Mouse (Mus musculus) stomach, embryonic 16.5 days (tissue): ENCODE data around the gene Apoc1. TPM values are rescaled to one million over a fixed set of nuclear protein-coding genes. Genes with fewer than 3 reads are reported as not detected.

Experiments
- ATAC-seq: fragments of 200-750 bp; cut with Nextera tagmentation; 2 replicates; pipeline ENCODE4 v1.8.0; 2017; ENCODE audit warnings: moderate number of reproducible peaks, moderate TSS enrichment; ENCODE audit not compliant: insufficient read depth, low FRiP score
- H3K27ac ChIP-seq: fragments of 300-500 bp; sonication (generic); 2 replicates; pipeline ENCODE4 v1.5.1; 2014; ENCODE audit warnings: low read length
- H3K27me3 ChIP-seq: fragments of 300-500 bp; sonication (generic); 2 replicates; pipeline ENCODE4 v1.6.1; 2014; ENCODE audit warnings: low read length, control low read depth, mixed read lengths; ENCODE audit not compliant: control insufficient read depth, insufficient read depth
- H3K36me3 ChIP-seq: fragments of 300-500 bp; sonication (generic); 2 replicates; pipeline ENCODE4 v1.6.1; 2014; ENCODE audit warnings: low read length; ENCODE audit not compliant: control insufficient read depth, insufficient read depth
- H3K4me1 ChIP-seq: fragments of 300-500 bp; sonication (generic); 2 replicates; pipeline ENCODE4 v1.6.1; 2014; ENCODE audit warnings: low read length, control low read depth, mixed read lengths; ENCODE audit not compliant: control insufficient read depth, insufficient read depth
- H3K4me2 ChIP-seq: fragments of 300-500 bp; sonication (generic); 2 replicates; pipeline ENCODE4 v1.6.1; 2014; ENCODE audit warnings: low read depth, low read length, mixed read lengths
- H3K4me3 ChIP-seq: fragments of 300-500 bp; sonication (generic); replicated peaks from 2 replicates; pipeline ENCODE4 v1.5.1; 2014; ENCODE audit warnings: mild to moderate bottlenecking, low read length
- H3K9ac ChIP-seq: fragments of 300-500 bp; sonication (generic); 2 replicates; pipeline ENCODE4 v1.6.1; 2014; ENCODE audit warnings: low read length
- H3K9me3 ChIP-seq: fragments of 300-500 bp; sonication (generic); replicated peaks from 2 replicates; pipeline ENCODE4 v1.6.1; 2016; ENCODE audit warnings: low read length, control low read depth; ENCODE audit not compliant: control insufficient read depth
- WGBS: fragments of 180-500 bp; shearing (Covaris S2); extraction: QIAGEN DNeasy Blood & Tissue Kit; methylation state at CpG from one replicate; pipeline ENCODE4 v1.1.7; 2014; 5-methylcytosine and 5-hydroxymethylcytosine counted together
- polyA plus RNA-seq: library from polyadenylated mRNA; unstranded; fragments of >200 nt; fragmentation: Nextera tagmentation; extraction: Ambion mirVana; gene quantifications from 2 replicates; pipeline ENCODE4 v1.2.1, GENCODE M21; 2015

Gene Apoc1
- polyA plus RNA-seq, result 38.3 and 53.4 TPM in 2 replicates

DNA sequence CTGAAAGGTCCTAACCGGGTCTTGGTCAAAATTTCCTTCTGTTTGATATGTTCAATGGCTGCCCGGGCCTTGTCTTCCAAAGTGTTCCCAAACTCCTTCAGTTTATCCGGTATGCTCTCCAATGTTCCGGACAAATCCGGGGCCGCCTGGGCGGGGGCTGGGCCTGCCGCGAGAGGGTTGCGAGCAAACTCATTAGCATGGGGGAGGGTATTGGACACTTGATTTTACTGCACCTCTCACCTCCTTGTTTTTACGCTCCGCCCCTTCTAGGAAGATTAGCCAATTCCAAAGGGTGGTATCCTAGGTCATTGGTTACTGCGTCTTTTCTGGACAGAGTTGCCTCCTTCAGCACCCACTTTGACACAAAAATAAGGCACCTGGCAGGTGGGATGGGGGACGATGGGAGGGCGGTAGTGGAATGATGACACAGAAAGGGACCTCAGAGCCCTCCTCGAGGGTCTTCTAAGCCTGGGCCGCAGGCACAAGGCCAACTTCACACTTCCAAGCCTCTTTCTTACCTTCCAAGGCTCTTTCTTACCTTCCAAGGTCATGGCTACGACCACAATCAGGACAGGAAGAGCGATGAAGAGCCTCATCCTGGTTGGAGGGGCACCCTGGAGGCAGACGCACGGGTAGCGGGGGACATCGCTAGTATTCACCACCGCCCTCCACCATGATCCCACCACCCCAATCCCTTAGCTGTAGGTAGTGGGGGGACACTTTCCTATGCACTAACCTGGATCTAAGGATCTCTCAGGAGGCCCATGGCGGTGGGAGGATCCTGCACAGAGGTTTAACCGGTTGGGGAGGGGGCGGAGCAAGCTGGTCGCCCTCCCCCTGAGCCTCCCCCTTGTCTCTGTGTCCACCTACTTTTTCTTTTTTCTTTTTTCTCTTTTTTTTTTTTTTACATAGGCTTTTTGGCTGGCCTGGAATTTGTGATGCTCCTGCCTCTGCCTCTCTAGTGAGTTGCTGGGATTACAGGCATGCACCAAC lies at the start of gene Apoc1:
Apoc1 (minus strand) TSS at position 788 of the 993 bp plus-strand sequence.
- H3K9ac ChIP-seq, result peak within 1 kb of the TSS; percentile 18; the same call in 1 of the 2 replicates
- peaks cover 21% of the 10 kb centered on the region; the same call in 1 of the 2 replicates for H3K4me1 ChIP-seq
- 0 out of 2 replicates have a peak within 1 kb of the TSS, but pooled peaks have one; percentile 6 for H3K4me2 ChIP-seq
- peak within 1 kb of the TSS; percentile 42; the same call in 1 of the 2 replicates for H3K27ac ChIP-seq
- H3K9me3 ChIP-seq, result no peaks in the 10 kb centered on the region
- WGBS, result 44% methylated on average over 28 of the region's 28 CpGs
- H3K4me3 ChIP-seq, result no peak within 1 kb of the TSS
- ATAC-seq, result 0 out of 2 replicates have a peak, but pooled peaks have one; percentile 20
- H3K36me3 ChIP-seq, result no peaks in the 10 kb centered on the region; the same call in 1 of the 2 replicates
- H3K27me3 ChIP-seq, result no peaks in the 10 kb centered on the region

DNA sequence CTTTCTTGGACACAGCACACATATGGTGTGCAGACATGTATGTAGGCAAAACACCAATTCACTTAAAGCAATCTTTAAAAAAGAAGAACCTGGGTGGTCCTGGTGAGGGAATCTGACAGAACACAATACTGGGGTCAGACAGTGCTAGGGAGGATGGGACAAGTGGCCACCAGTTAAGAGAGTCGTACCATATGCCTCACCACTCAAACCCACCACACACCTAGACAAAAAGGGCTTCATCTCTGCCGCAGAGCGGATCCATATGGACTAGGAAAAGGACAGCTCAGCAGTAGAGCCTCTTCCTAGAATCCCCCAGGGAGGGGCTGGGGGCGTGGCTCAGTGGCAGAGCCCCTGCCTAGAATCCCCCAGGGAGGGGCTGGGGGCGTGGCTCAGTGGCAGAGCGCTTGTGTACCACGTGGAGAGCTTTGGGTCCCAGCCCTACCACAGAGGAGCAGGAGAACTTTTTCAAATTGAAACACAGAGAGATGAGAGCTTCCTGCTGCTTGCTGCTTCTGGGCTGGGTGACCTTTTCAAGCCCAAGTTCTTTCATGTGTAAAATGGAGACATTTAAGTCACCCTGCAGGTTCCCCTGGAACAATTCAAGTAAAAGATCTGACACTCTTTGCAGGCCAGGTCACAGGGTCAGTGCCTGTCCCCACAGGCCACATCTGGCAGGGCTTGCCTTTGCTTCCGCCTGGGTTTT lies 49.0 kb upstream of the Apoc1 start:
- ATAC-seq, result peak; percentile 51
- Histone ChIP-seq H3K27me3 (no peaks in the 10 kb centered on the region), H3K4me3 (no peak overlapping the region), H3K9ac (no peak overlapping the region), H3K36me3 (peaks cover 3% of the 10 kb centered on the region), H3K27ac (peak overlapping the region; percentile 73), H3K4me2 (no peak overlapping the region), H3K4me1 (peaks cover 38% of the 10 kb centered on the region), H3K9me3 (no peaks in the 10 kb centered on the region)
- 16% methylated on average over 8 of the region's 8 CpGs for WGBS

GRCm38 (mm10) chr7:19740269-19740668 lies 47.8 kb upstream of the Apoc1 start:
- H3K36me3 ChIP-seq, result peaks cover 3% of the 10 kb centered on the region
- no peaks in the 10 kb centered on the region for H3K27me3 ChIP-seq
- no peak overlapping the region for H3K4me2 ChIP-seq
- no peak for ATAC-seq
- peaks cover 31% of the 10 kb centered on the region for H3K4me1 ChIP-seq
- no peak overlapping the region for H3K4me3 ChIP-seq
- H3K27ac ChIP-seq, result no peak overlapping the region
- 89% methylated on average over 11 of the region's 11 CpGs for WGBS
- H3K9me3 ChIP-seq, result no peaks in the 10 kb centered on the region
- H3K9ac ChIP-seq, result no peak overlapping the region

DNA sequence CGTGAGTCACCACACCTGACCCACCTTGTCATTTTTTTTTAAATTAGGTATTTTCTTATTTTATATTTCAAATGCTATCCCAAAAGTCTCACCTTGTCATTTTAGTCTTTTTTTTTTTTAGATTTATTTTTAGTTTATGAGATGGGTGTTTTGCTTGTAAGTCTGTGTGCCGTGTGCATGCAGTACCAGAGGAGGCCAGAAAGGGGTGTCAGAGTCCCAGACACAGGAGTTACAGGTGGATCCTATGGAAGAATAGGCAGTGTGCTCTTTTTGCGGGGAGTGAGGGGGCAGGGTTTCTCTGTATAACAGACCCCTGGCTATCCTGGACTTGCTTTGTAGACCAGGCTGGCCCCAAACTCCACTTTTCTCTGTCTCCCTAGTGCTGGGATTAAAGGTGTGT lies 46.3 kb upstream of the Apoc1 start:
- Histone ChIP-seq H3K9ac (no peak overlapping the region), H3K4me3 (no peak overlapping the region), H3K27me3 (no peaks in the 10 kb centered on the region), H3K27ac (no peak overlapping the region), H3K9me3 (no peaks in the 10 kb centered on the region), H3K4me2 (no peak overlapping the region), H3K36me3 (peaks cover 11% of the 10 kb centered on the region), H3K4me1 (peaks cover 22% of the 10 kb centered on the region)
- 88% methylated on average over 3 of the region's 3 CpGs for WGBS
- ATAC-seq, result no peak

DNA sequence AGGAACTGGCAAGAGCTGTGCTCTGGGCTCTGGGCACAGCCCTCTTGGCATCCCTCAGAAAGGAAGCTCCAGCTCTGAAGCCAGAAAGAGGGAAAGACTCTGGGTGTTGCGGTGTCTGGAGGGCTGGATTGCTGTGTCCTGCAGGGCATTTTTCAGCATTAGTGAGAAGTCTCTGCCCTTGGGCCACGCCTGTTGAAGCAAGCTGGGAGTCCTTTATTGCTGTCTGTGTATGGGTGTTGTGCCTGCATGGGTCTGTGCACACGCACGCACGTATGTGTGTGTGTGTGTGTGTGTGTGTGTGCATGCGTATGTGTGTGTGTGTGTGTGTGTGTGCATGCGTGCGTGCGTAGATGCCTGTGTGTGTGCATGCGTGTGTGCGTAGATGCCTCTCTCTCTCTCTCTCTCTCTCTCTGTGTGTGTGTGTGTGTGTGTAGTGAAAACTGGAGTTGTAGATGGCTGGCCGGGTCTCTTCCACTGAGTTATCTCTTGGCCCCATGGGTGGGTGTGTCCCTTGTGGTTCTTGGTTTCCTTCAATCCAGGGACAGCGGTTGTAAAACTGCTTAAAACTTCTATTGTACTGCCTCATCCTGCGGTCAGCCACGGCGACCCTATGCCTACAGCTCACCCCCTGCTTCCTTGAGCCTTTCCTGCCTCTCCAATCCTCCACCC lies 44.1 kb upstream of the Apoc1 start:
- Histone ChIP-seq H3K27ac (no peak overlapping the region), H3K4me3 (no peak overlapping the region), H3K27me3 (no peaks in the 10 kb centered on the region), H3K9me3 (no peaks in the 10 kb centered on the region), H3K4me1 (peaks cover 8% of the 10 kb centered on the region; the same call in 1 of the 2 replicates), H3K9ac (no peak overlapping the region), H3K36me3 (peaks cover 21% of the 10 kb centered on the region), H3K4me2 (no peak overlapping the region)
- WGBS, result 86% methylated on average over 16 of the region's 16 CpGs
- no peak for ATAC-seq

- Histone ChIP-seq H3K27ac (no peak overlapping the region), H3K4me1 (no peaks in the 10 kb centered on the region), H3K9ac (no peak overlapping the region), H3K4me2 (no peak overlapping the region), H3K27me3 (no peaks in the 10 kb centered on the region), H3K4me3 (no peak overlapping the region), H3K9me3 (no peaks in the 10 kb centered on the region), H3K36me3 (peaks cover 32% of the 10 kb centered on the region)
- ATAC-seq, result no peak
- 85% methylated on average over 10 of the region's 10 CpGs for WGBS
Measured at GRCm38 (mm10) chr7:19734178-19734666, 41.8 kb upstream of the Apoc1 start.

DNA sequence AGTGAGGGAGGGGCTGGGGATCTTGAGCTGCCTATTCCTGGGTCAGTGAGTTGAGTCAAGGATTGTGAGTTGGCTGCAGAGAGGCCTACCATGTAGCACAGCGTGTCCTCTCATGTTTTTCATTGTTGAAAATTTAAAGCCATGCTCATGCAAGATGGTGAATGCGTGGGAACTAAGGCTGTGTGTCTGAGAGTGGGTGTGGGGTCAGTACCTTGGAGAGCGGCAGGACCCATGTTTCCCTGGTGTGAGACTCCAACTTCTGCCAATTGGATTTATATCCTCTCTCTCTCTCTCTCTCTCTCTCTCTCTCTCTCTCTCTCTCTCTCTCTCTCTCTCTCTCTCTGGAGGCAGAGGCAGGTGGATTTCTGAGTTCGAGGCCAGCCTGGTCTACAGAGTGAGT lies 34.1 kb upstream of the Apoc1 start:
- Histone ChIP-seq H3K36me3 (peaks cover 47% of the 10 kb centered on the region), H3K9me3 (no peaks in the 10 kb centered on the region), H3K27ac (no peak overlapping the region), H3K27me3 (no peaks in the 10 kb centered on the region), H3K9ac (no peak overlapping the region), H3K4me1 (no peaks in the 10 kb centered on the region), H3K4me3 (no peak overlapping the region), H3K4me2 (no peak overlapping the region)
- ATAC-seq, result no peak
- WGBS, result 82% methylated on average over 4 of the region's 4 CpGs

DNA sequence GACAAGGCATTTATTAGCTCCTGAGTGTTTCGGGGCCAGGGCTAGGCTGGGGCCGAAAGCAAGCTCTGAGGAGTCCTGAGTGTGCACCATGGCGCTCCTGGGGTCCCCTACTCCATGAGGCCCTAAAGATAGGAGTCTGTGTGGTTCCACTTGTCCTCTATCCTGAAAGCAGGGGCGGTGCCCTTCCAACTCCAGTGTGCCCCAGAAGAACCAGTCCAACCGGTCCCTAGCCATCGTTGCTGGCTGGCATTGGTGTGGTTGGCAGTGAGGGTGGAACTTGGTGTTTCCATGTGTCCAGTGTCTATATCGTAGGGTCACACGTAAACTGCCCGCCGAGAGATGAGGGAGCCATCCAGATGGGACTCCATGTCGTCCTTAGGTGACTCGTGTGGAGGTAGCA lies 31.7 kb upstream of the Apoc1 start:
- Histone ChIP-seq H3K4me2 (no peak overlapping the region), H3K9ac (0 out of 2 replicates have a peak overlapping the region, but pooled peaks have one; percentile 33), H3K36me3 (peaks cover 50% of the 10 kb centered on the region), H3K4me3 (no peak overlapping the region), H3K27ac (peak overlapping the region; percentile 66), H3K4me1 (no peaks in the 10 kb centered on the region), H3K9me3 (peaks cover 4% of the 10 kb centered on the region), H3K27me3 (no peaks in the 10 kb centered on the region)
- ATAC-seq, result peak; percentile 63; the same call in 1 of the 2 replicates
- WGBS, result 77% methylated on average over 12 of the region's 12 CpGs
